Comparison of ENCODE assay signal across 7 mouse cellular contexts in the genomic region with DNA sequence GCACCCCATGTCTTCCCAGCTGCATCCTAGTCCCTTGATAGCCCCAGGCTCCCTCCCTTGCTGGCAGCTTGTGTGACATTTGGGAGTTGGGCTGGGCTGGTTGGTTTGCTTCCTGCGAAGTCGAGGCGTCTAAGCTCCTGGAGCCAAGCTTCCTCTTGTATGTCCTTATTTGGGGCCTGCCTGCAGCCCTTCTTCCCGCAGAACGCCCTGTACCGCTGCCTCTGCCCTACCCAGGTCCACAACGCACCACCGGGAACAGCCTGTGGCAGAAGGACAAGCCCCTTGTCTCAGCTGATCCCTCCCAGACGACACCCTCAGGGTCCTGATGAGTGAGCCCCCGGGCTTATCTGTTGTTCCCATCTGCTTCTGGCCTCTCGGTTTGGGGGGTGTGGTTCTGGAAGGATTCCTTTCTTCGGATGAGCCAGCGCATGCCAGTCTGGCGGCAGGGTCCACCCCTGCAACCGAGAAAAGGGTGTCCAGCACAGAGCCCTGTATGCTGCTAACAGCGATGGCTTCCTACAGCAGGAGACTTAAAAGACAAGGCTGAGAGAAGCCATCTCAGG. TPM values are rescaled to one million over a fixed set of nuclear protein-coding genes. Genes with fewer than 3 reads are reported as not detected.
DNase-seq lines count a peak whose midpoint lies in the region; ATAC-seq and TF ChIP-seq lines count a peak whose summit lies in the region.

No protein-coding gene starts in this region.

- no peak for TF ChIP-seq CTCF in liver, embryonic 14.5 days (IDR thresholded peaks at IDR 0.05; ENCODE audit: low read depth)

- intact Hi-C loops in heart, postnatal 14 days (cut with DNase I), result no loop called here

- peak; percentile 65 for DNase-seq in retina, postnatal 1 day
- DNase-seq in retina, embryonic 14.5 days (ENCODE audit: low spot score), result no peak
- peak; percentile 58 for DNase-seq in embryo, embryonic 9.5 days (ENCODE audit: extremely low spot score)
- peak; percentile 54 to 58 for DNase-seq in heart, postnatal 14 days
- peak in 1 of 3 experiments; percentile 71 for DNase-seq in liver, embryonic 14.5 days (ENCODE audit: low read depth in 3 of 3, low spot score in 3 of 3)
- DNase-seq in frontal cortex, postnatal 25 days (ENCODE audit: low spot score in 2 of 2), result no peak
- no peak for DNase-seq in layer of hippocampus, adult 9-10 months (ENCODE audit: low spot score)

- 6% methylated on average over 16 of the region's 16 CpGs for WGBS in liver, embryonic 14.5 days (ENCODE audit: insufficient replicate concordance)

- ATAC-seq in liver, embryonic 14.5 days (ENCODE audit: insufficient read depth), result peak; percentile 75

- peak overlapping the region; percentile 93 for H3K27ac ChIP-seq in liver, embryonic 14.5 days

- H3K9me3 ChIP-seq in liver, embryonic 14.5 days (ENCODE audit: control insufficient read depth, low read length), result no peaks in the 10 kb centered on the region; the same call in 1 of the 2 replicates

- H3K36me3 ChIP-seq in liver, embryonic 14.5 days (replicated peaks; ENCODE audit: control insufficient read depth, insufficient read depth, low read depth), result no peaks in the 10 kb centered on the region

- H3K4me3 ChIP-seq in liver, embryonic 14.5 days (ENCODE audit: insufficient read depth in 1 of 2, low read depth in 2 of 2, low read length in 2 of 2), result peak overlapping the region in 1 of 2 experiments; percentile 1; a peak in 3 of 4 replicates

- peak overlapping the region; percentile 67 for H3K4me2 ChIP-seq in liver, embryonic 14.5 days (ENCODE audit: low read depth)

- H3K27me3 ChIP-seq in liver, embryonic 14.5 days (ENCODE audit: control insufficient read depth, insufficient read depth, low read length), result no peaks in the 10 kb centered on the region

- peak; percentile 69 for TF ChIP-seq EP300 in liver, embryonic 14.5 days (IDR thresholded peaks at IDR 0.05; ENCODE audit: low read depth)

- peaks cover 46 to 48% of the 10 kb centered on the region in 2 experiments for H3K4me1 ChIP-seq in liver, embryonic 14.5 days (replicated peaks; ENCODE audit: control insufficient read depth in 2 of 2, insufficient read depth in 2 of 2, low read length in 1 of 2)

- H3K9ac ChIP-seq in liver, embryonic 14.5 days (replicated peaks), result peak overlapping the region; percentile 61

RNA-seq across cellular contexts. Expression of a gene that starts 14.3 kb away (rescaled TPM):
- 100 to 1,000 TPM; 251 to 264 TPM for total RNA-seq in heart, postnatal 14 days (2021)
- 29.7 and 40.8 TPM in 2 replicates for polyA plus RNA-seq in liver, embryonic 14.5 days (2012; rRNA removed)
- 65.8 and 76.5 TPM in 2 replicates for polyA plus RNA-seq in liver, embryonic 14.5 days (2014; fragmentation: Nextera tagmentation; extraction: Ambion mirVana)

Comparison
In these comparisons a context has a peak if more than half of its experiments do, and no peak if none do; other contexts are left out.
1. DNase-seq: peak in retina, postnatal 1 day (single experiment), embryo, embryonic 9.5 days (single experiment) and heart, postnatal 14 days (2 of 2); none in retina, embryonic 14.5 days (single experiment), frontal cortex, postnatal 25 days (0 of 2) and layer of hippocampus, adult 9-10 months (single experiment).